Mouse (Mus musculus): ENCODE data around the gene Lrp2bp. TPM values are rescaled to one million over a fixed set of nuclear protein-coding genes. Genes with fewer than 3 reads are reported as not detected.
A peak's percentile ranks its signal among the peaks of the same experiment; 100 is the strongest.

The Lrp2bp gene
- polyA plus RNA-seq, 1 experiment from 2014 or later: 0.28 TPM

GRCm38 (mm10) chr8:45988189-45988588, 10.9 kb upstream of the Lrp2bp start:
- DNase-seq (ENCODE audit: low spot score) (no peak), ATAC-seq (replicated peaks; ENCODE audit: insufficient number of reproducible peaks, low FRiP score, low TSS enrichment, low read depth) (no peak)
- WGBS: 61% methylated on average over 2 of the region's 2 CpGs
- H3K4me3 ChIP-seq (ENCODE audit: low read depth, low read length): no peak overlapping the region
- H3K36me3 ChIP-seq (replicated peaks; ENCODE audit: control insufficient read depth, insufficient read depth, low read depth, low read length): no peaks in the 10 kb centered on the region
- no peaks in the 10 kb centered on the region for H3K4me1 ChIP-seq (ENCODE audit: control insufficient read depth, insufficient read depth, low read length)
- no peak overlapping the region for H3K4me2 ChIP-seq (ENCODE audit: low read depth, low read length)
- no peak overlapping the region for H3K27ac ChIP-seq (replicated peaks; ENCODE audit: low read depth, low read length)
- no peaks in the 10 kb centered on the region for H3K27me3 ChIP-seq (ENCODE audit: control insufficient read depth, insufficient read depth, low read length)
- no peaks in the 10 kb centered on the region for H3K9me3 ChIP-seq (replicated peaks; ENCODE audit: control insufficient read depth, low read length)
- H3K9ac ChIP-seq (replicated peaks; ENCODE audit: low read length): no peak overlapping the region

- ATAC-seq (replicated peaks; ENCODE audit: insufficient number of reproducible peaks, low FRiP score, low TSS enrichment, low read depth): no peak
- no peak overlapping the region for H3K4me3 ChIP-seq (ENCODE audit: low read depth, low read length)
- peaks cover 2% of the 10 kb centered on the region; the same call in 1 of the 2 replicates for H3K36me3 ChIP-seq (replicated peaks; ENCODE audit: control insufficient read depth, insufficient read depth, low read depth, low read length)
- H3K27me3 ChIP-seq (ENCODE audit: control insufficient read depth, insufficient read depth, low read length): no peaks in the 10 kb centered on the region
- H3K27ac ChIP-seq (replicated peaks; ENCODE audit: low read depth, low read length): no peak overlapping the region
- H3K9ac ChIP-seq (replicated peaks; ENCODE audit: low read length): no peak overlapping the region
- H3K9me3 ChIP-seq (replicated peaks; ENCODE audit: control insufficient read depth, low read length): no peaks in the 10 kb centered on the region
- 95% methylated on average over 4 of the region's 4 CpGs for WGBS
- no peaks in the 10 kb centered on the region for H3K4me1 ChIP-seq (ENCODE audit: control insufficient read depth, insufficient read depth, low read length)
- no peak for DNase-seq (ENCODE audit: low spot score)
- no peak overlapping the region for H3K4me2 ChIP-seq (ENCODE audit: low read depth, low read length)
Observed at GRCm38 (mm10) chr8:45990631-45991310, 8.3 kb upstream of the Lrp2bp start.

GRCm38 (mm10) chr8:45994111-45994510, 5.0 kb upstream of the Lrp2bp start:
- Histone ChIP-seq H3K9ac (replicated peaks; ENCODE audit: low read length) (no peak overlapping the region), H3K4me2 (ENCODE audit: low read depth, low read length) (no peak overlapping the region), H3K36me3 (replicated peaks; ENCODE audit: control insufficient read depth, insufficient read depth, low read depth, low read length) (peaks cover 2% of the 10 kb centered on the region; the same call in 1 of the 2 replicates), H3K4me3 (ENCODE audit: low read depth, low read length) (no peak overlapping the region), H3K9me3 (replicated peaks; ENCODE audit: control insufficient read depth, low read length) (no peaks in the 10 kb centered on the region), H3K27me3 (ENCODE audit: control insufficient read depth, insufficient read depth, low read length) (no peaks in the 10 kb centered on the region), H3K27ac (replicated peaks; ENCODE audit: low read depth, low read length) (no peak overlapping the region), H3K4me1 (ENCODE audit: control insufficient read depth, insufficient read depth, low read length) (no peaks in the 10 kb centered on the region)
- DNase-seq (ENCODE audit: low spot score) (peak; percentile 11), ATAC-seq (replicated peaks; ENCODE audit: insufficient number of reproducible peaks, low FRiP score, low TSS enrichment, low read depth) (no peak)
- WGBS: 86% methylated on average over 2 of the region's 2 CpGs

DNA sequence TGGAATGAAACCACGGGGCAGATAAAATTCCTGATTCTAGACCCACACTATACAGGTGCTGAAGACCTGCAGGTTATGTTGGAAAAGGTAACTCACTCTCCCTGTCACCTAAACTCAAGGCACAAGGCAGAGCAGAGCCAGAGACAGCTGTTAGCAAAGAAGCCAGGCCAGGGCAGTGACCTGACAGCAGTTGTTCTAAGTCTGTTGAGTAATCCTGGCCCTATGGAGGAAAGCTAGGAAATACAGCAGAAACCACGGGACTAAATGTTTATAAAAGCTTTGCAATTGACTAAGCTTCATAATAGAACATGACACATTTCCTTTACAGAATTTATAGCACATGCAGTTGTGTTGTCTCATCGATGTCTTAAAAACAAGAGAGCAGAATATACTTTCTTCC, 3.5 kb upstream of the Lrp2bp start:
- H3K4me3 ChIP-seq (ENCODE audit: low read depth, low read length): no peak overlapping the region
- no peaks in the 10 kb centered on the region for H3K9me3 ChIP-seq (replicated peaks; ENCODE audit: control insufficient read depth, low read length)
- DNase-seq (ENCODE audit: low spot score) (no peak), ATAC-seq (replicated peaks; ENCODE audit: insufficient number of reproducible peaks, low FRiP score, low TSS enrichment, low read depth) (no peak)
- H3K27me3 ChIP-seq (ENCODE audit: control insufficient read depth, insufficient read depth, low read length): no peaks in the 10 kb centered on the region
- peaks cover 2% of the 10 kb centered on the region; the same call in 1 of the 2 replicates for H3K36me3 ChIP-seq (replicated peaks; ENCODE audit: control insufficient read depth, insufficient read depth, low read depth, low read length)
- no peak overlapping the region for H3K4me2 ChIP-seq (ENCODE audit: low read depth, low read length)
- H3K9ac ChIP-seq (replicated peaks; ENCODE audit: low read length): no peak overlapping the region
- WGBS: 89% methylated on average over 3 of the region's 3 CpGs
- no peaks in the 10 kb centered on the region for H3K4me1 ChIP-seq (ENCODE audit: control insufficient read depth, insufficient read depth, low read length)
- no peak overlapping the region for H3K27ac ChIP-seq (replicated peaks; ENCODE audit: low read depth, low read length)

DNA sequence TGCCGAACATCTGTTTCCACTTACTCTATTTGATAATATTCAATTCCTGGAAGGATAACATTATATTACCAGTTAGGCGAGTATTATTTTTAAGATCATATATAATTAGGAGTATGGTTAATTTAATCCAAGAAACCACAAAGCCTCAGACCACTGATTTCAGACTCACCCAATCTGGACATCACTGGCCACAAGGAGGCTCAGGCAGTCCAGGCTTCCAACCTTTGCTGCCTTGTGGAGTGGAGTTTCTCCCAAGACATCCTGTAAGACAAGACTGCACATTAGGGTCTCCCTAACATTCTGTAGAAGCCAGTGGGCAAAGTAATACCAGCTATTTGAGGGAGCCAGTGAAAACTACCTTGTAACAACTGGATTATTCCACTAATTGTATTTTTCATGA, 875 bp upstream of the Lrp2bp start:
- Histone ChIP-seq H3K9me3 (replicated peaks; ENCODE audit: control insufficient read depth, low read length) (no peaks in the 10 kb centered on the region), H3K4me3 (ENCODE audit: low read depth, low read length) (no peak overlapping the region), H3K36me3 (replicated peaks; ENCODE audit: control insufficient read depth, insufficient read depth, low read depth, low read length) (peaks cover 2% of the 10 kb centered on the region; the same call in 1 of the 2 replicates), H3K4me2 (ENCODE audit: low read depth, low read length) (no peak overlapping the region), H3K27ac (replicated peaks; ENCODE audit: low read depth, low read length) (no peak overlapping the region), H3K9ac (replicated peaks; ENCODE audit: low read length) (no peak overlapping the region), H3K27me3 (ENCODE audit: control insufficient read depth, insufficient read depth, low read length) (no peaks in the 10 kb centered on the region), H3K4me1 (ENCODE audit: control insufficient read depth, insufficient read depth, low read length) (no peaks in the 10 kb centered on the region)
- ATAC-seq (replicated peaks; ENCODE audit: insufficient number of reproducible peaks, low FRiP score, low TSS enrichment, low read depth) (no peak), DNase-seq (ENCODE audit: low spot score) (no peak)
- WGBS: 69% methylated on average over 2 of the region's 2 CpGs

- WGBS: 6% methylated on average over 54 of the region's 55 CpGs
- peak; percentile 100 for ATAC-seq (replicated peaks; ENCODE audit: insufficient number of reproducible peaks, low FRiP score, low TSS enrichment, low read depth)
- DNase-seq (ENCODE audit: low spot score): peak; percentile 98
- H3K4me2 ChIP-seq (ENCODE audit: low read depth, low read length): peak overlapping the region; percentile 78
- H3K4me3 ChIP-seq (ENCODE audit: low read depth, low read length): peak overlapping the region; percentile 48
- peak overlapping the region; percentile 83 for H3K9ac ChIP-seq (replicated peaks; ENCODE audit: low read length)
- no peaks in the 10 kb centered on the region for H3K27me3 ChIP-seq (ENCODE audit: control insufficient read depth, insufficient read depth, low read length)
- peak overlapping the region; percentile 93 for H3K27ac ChIP-seq (replicated peaks; ENCODE audit: low read depth, low read length)
- H3K4me1 ChIP-seq (ENCODE audit: control insufficient read depth, insufficient read depth, low read length): no peaks in the 10 kb centered on the region
- no peaks in the 10 kb centered on the region for H3K9me3 ChIP-seq (replicated peaks; ENCODE audit: control insufficient read depth, low read length)
- no peaks in the 10 kb centered on the region; the same call in 1 of the 2 replicates for H3K36me3 ChIP-seq (replicated peaks; ENCODE audit: control insufficient read depth, insufficient read depth, low read depth, low read length)
Observed at GRCm38 (mm10) chr8:45999784-46000705, 942 bp downstream of the Lrp2bp start.

- no peak within 1 kb of the TSS for H3K27ac ChIP-seq (replicated peaks; ENCODE audit: low read depth, low read length)
- no peak within 1 kb of the TSS for H3K4me3 ChIP-seq (ENCODE audit: low read depth, low read length)
- H3K4me1 ChIP-seq (ENCODE audit: control insufficient read depth, insufficient read depth, low read length): no peaks in the 10 kb centered on the region
- no peak for ATAC-seq (replicated peaks; ENCODE audit: insufficient number of reproducible peaks, low FRiP score, low TSS enrichment, low read depth)
- no peaks in the 10 kb centered on the region for H3K9me3 ChIP-seq (replicated peaks; ENCODE audit: control insufficient read depth, low read length)
- DNase-seq (ENCODE audit: low spot score): no peak
- H3K36me3 ChIP-seq (replicated peaks; ENCODE audit: control insufficient read depth, insufficient read depth, low read depth, low read length): no peaks in the 10 kb centered on the region
- no peaks in the 10 kb centered on the region for H3K27me3 ChIP-seq (ENCODE audit: control insufficient read depth, insufficient read depth, low read length)
- WGBS: 73% methylated on average over 4 of the region's 4 CpGs
- no peak within 1 kb of the TSS for H3K9ac ChIP-seq (replicated peaks; ENCODE audit: low read length)
- no peak within 1 kb of the TSS for H3K4me2 ChIP-seq (ENCODE audit: low read depth, low read length)
Observed at GRCm38 (mm10) chr8:46005596-46005995, 6.5 kb downstream of the Lrp2bp start, which contains the start of gene Ankrd37. TSS of gene Ankrd37 (minus strand) at chr8:46005707.
